Mouse (Mus musculus) liver, postnatal 0 days (tissue): ENCODE results near the gene Trpc4ap. TPM values are rescaled to one million over a fixed set of nuclear protein-coding genes. Genes with fewer than 3 reads are reported as not detected.

Experiments
- ATAC-seq: fragments of 200-750 bp; cut with Nextera tagmentation; 2 replicates; pipeline ENCODE4 v1.8.0; 2017; ENCODE audit warnings: mild to moderate bottlenecking, moderate library complexity
- DNase-seq: peaks from one replicate; pipeline ENCODE4 v3.0.0-alpha.2; 2016
- H3K27ac ChIP-seq: fragments of 300-500 bp; sonication (generic); 2 replicates; pipeline ENCODE4 v1.5.1; 2014; ENCODE audit warnings: antibody characterized with exemption, moderate library complexity, mild to moderate bottlenecking, low read depth
- H3K27me3 ChIP-seq: fragments of 300-500 bp; sonication (generic); 2 replicates; pipeline ENCODE4 v1.6.1; 2014; ENCODE audit warnings: low read length, control low read depth, mixed read lengths; ENCODE audit not compliant: insufficient read depth
- H3K36me3 ChIP-seq: fragments of 300-500 bp; sonication (generic); replicated peaks from 2 replicates; pipeline ENCODE4 v1.6.1; 2014; ENCODE audit warnings: mild to moderate bottlenecking, control low read depth, low read length, moderate library complexity, mixed read lengths; ENCODE audit not compliant: insufficient read depth
- H3K4me1 ChIP-seq: fragments of 300-500 bp; sonication (generic); 2 replicates; pipeline ENCODE4 v1.6.1; 2014; ENCODE audit warnings: antibody characterized with exemption, mild to moderate bottlenecking, control low read depth; ENCODE audit not compliant: insufficient read depth
- H3K4me2 ChIP-seq: fragments of 300-500 bp; sonication (generic); 2 replicates; pipeline ENCODE4 v1.6.1; 2014; ENCODE audit warnings: low read depth, mild to moderate bottlenecking, low read length, moderate library complexity, mixed read lengths
- H3K4me3 ChIP-seq: fragments of 300-500 bp; sonication (generic); 2 replicates; pipeline ENCODE4 v1.5.1; 2014; ENCODE audit warnings: low read depth, low read length
- H3K9ac ChIP-seq: fragments of 300-500 bp; sonication (generic); replicated peaks from 2 replicates; pipeline ENCODE4 v1.6.1; 2014; ENCODE audit warnings: mild to moderate bottlenecking, moderate library complexity
- H3K9me3 ChIP-seq: fragments of 300-500 bp; sonication (generic); 2 replicates; pipeline ENCODE4 v1.6.1; 2016; ENCODE audit warnings: mild to moderate bottlenecking, control low read depth, low read length, mixed read lengths
- CTCF ChIP-seq: sonication (generic); IDR thresholded peaks from 2 replicates; pipeline ENCODE4 v1.5.1; 2016; ENCODE audit warnings: antibody characterized with exemption, low read depth
- EP300 ChIP-seq: IDR thresholded peaks from 2 replicates; pipeline ENCODE4 v1.6.1; 2016; ENCODE audit warnings: antibody characterized with exemption, low read depth, mild to moderate bottlenecking
- WGBS: fragments of 180-500 bp; shearing (Covaris S2); extraction: QIAGEN DNeasy Blood & Tissue Kit; methylation state at CpG from one replicate; pipeline ENCODE4 v1.1.7; 2014; ENCODE audit not compliant: insufficient replicate concordance; 5-methylcytosine and 5-hydroxymethylcytosine counted together
- polyA plus RNA-seq: library from polyadenylated mRNA; unstranded; fragments of >200 nt; fragmentation: Nextera tagmentation; extraction: Ambion mirVana; gene quantifications from 2 replicates; pipeline ENCODE4 v1.2.1, GENCODE M21; 2015

The Trpc4ap gene
- polyA plus RNA-seq, 1 experiment from 2014 or later: 43.2 TPM

DNA sequence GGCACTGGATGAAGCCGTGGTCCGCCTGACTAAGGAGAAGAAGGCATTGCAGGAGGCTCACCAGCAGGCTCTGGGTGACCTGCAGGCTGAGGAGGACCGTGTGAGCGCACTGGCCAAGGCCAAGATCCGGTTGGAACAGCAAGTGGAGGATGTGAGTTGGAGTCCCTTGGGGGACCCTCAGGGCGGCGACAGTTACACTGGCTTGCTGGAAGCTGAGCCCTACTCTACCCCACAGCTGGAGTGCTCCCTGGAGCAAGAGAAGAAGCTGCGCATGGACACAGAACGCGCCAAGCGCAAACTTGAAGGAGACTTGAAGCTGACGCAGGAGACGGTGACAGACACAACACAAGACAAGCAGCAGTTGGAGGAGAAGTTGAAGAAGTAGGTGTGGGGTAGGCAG, 63.7 kb downstream of the Trpc4ap start:
- H3K4me3 ChIP-seq: no peak overlapping the region
- no peak overlapping the region for H3K4me2 ChIP-seq
- no peak overlapping the region for H3K27ac ChIP-seq
- peaks cover 45% of the 10 kb centered on the region for H3K27me3 ChIP-seq
- DNase-seq (no peak), ATAC-seq (no peak)
- 85% methylated on average over 13 of the region's 13 CpGs for WGBS
- H3K4me1 ChIP-seq: peaks cover 9% of the 10 kb centered on the region
- H3K9me3 ChIP-seq: no peaks in the 10 kb centered on the region
- peaks cover 3% of the 10 kb centered on the region; the same call in 1 of the 2 replicates for H3K36me3 ChIP-seq
- H3K9ac ChIP-seq: no peak overlapping the region
- TF ChIP-seq CTCF (no peak), EP300 (no peak)

DNA sequence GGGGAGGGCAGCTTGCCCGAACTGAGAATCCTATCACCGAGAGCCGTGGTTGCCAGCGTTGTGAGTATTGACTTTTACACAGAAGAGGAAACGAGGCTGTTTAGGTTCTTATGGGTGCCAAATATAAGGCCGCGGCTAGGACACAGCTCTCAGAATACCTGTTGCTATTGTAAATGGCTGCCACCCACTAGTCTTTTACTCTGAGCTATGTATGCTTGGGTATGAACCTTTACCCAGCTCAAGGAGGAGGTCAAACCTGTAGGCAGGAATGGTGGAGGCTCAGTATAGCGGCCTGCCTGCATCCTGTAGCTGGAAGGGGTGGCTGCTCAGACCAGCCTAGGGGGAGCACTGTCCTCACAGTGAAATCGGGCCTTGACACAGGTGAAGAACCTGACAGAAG, 64.1 kb downstream of the Trpc4ap start:
- H3K4me1 ChIP-seq: peaks cover 9% of the 10 kb centered on the region
- H3K4me3 ChIP-seq: no peak overlapping the region
- H3K36me3 ChIP-seq: no peaks in the 10 kb centered on the region
- ATAC-seq (no peak), DNase-seq (no peak)
- peaks cover 45% of the 10 kb centered on the region for H3K27me3 ChIP-seq
- TF ChIP-seq EP300 (no peak), CTCF (no peak)
- no peak overlapping the region for H3K27ac ChIP-seq
- no peak overlapping the region for H3K9ac ChIP-seq
- 75% methylated on average over 9 of the region's 9 CpGs for WGBS
- H3K9me3 ChIP-seq: no peaks in the 10 kb centered on the region
- H3K4me2 ChIP-seq: no peak overlapping the region

GRCm38 (mm10) chr2:155627030-155627738, 65.0 kb downstream of the Trpc4ap start:
- ATAC-seq (peak; percentile 30; the same call in 1 of the 2 replicates), DNase-seq (peak; percentile 87)
- Histone ChIP-seq H3K4me3 (no peak overlapping the region), H3K9ac (no peak overlapping the region), H3K4me1 (peaks cover 9% of the 10 kb centered on the region), H3K27ac (no peak overlapping the region), H3K9me3 (no peaks in the 10 kb centered on the region), H3K27me3 (peaks cover 45% of the 10 kb centered on the region), H3K36me3 (no peaks in the 10 kb centered on the region), H3K4me2 (no peak overlapping the region)
- TF ChIP-seq EP300 (no peak), CTCF (peak; percentile 96)
- 51% methylated on average over 21 of the region's 21 CpGs for WGBS

DNA sequence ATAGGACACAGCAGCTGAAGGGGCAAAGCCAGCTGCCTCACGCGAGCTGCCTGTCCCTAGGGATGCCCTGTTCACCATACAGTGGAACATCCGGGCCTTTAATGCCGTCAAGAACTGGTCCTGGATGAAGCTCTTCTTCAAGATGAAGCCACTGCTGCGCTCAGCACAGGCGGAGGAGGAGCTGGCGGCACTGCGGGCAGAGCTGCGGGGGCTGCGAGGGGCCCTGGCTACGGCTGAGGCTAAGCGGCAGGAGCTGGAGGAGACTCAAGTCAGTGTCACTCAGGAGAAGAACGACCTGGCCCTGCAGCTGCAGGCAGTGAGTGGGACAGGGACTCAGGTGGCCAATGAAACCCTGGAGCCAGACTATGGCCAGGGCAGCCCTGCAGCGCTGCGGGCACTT, 65.9 kb downstream of the Trpc4ap start:
- Histone ChIP-seq H3K4me3 (no peak overlapping the region), H3K9me3 (no peaks in the 10 kb centered on the region), H3K9ac (no peak overlapping the region), H3K36me3 (no peaks in the 10 kb centered on the region), H3K4me1 (peaks cover 9% of the 10 kb centered on the region), H3K27ac (no peak overlapping the region), H3K4me2 (no peak overlapping the region), H3K27me3 (peaks cover 45% of the 10 kb centered on the region)
- DNase-seq (no peak), ATAC-seq (no peak)
- no peak for TF ChIP-seq EP300
- TF ChIP-seq CTCF: no peak
- 65% methylated on average over 15 of the region's 15 CpGs for WGBS

- no peaks in the 10 kb centered on the region for H3K9me3 ChIP-seq
- peak; percentile 56 for ATAC-seq
- 35% methylated on average over 10 of the region's 10 CpGs for WGBS
- TF ChIP-seq EP300 (no peak), CTCF (peak; percentile 89)
- H3K4me3 ChIP-seq: no peak overlapping the region
- H3K36me3 ChIP-seq: no peaks in the 10 kb centered on the region
- peaks cover 32% of the 10 kb centered on the region for H3K27me3 ChIP-seq
- H3K27ac ChIP-seq: no peak overlapping the region
- no peak overlapping the region for H3K4me2 ChIP-seq
- H3K4me1 ChIP-seq: peaks cover 7% of the 10 kb centered on the region
- H3K9ac ChIP-seq: no peak overlapping the region
- DNase-seq: peak; percentile 54
These were observed 67.5 kb downstream of the Trpc4ap start for GRCm38 (mm10) chr2:155624730-155625129.

- no peaks in the 10 kb centered on the region for H3K9me3 ChIP-seq
These were observed 68.2 kb downstream of the Trpc4ap start for GRCm38 (mm10) chr2:155623996-155624395.

More at GRCm38 (mm10) chr2:155623996-155624395, 68.2 kb downstream of the Trpc4ap start:
- Histone ChIP-seq H3K4me3 (no peak overlapping the region), H3K9ac (no peak overlapping the region), H3K4me1 (peaks cover 3% of the 10 kb centered on the region), H3K36me3 (no peaks in the 10 kb centered on the region), H3K27ac (no peak overlapping the region), H3K4me2 (no peak overlapping the region), H3K27me3 (peaks cover 25% of the 10 kb centered on the region)
- ATAC-seq (no peak), DNase-seq (no peak)
- WGBS: 64% methylated on average over 6 of the region's 6 CpGs
- TF ChIP-seq CTCF (no peak), EP300 (no peak)
